Comparison of ENCODE assay signal across 17 mouse cellular contexts in the genomic region with DNA sequence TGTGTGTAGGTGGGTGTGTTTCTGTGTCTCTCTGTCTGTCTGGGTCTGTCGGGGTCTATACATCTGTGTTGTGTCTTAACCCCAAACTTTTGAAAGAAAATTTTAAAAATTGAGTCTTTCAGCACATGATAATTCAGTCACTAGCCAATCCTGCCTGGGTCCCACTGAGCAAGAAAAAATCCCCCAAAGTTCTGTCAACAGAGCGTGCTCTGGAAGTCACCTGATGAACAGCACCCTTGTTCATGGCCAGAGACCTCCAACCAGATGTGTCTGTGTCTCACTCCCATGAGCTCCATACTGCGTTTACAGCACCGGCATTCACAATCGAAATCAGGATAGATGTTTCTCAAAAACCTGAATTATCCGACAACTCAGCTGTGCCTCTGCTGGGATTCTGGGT.
"Had no signal": no experiment of that assay in that cellular context is flagged by ENCODE, and none has a peak within 500 bp of the region (broad histone marks: within the 10 kb centered on the region; RNA-seq: fewer than 3 reads in every experiment).

No protein-coding gene starts in this region.

- H3K27ac ChIP-seq: neural tube, embryonic 12.5 days; neural tube, embryonic 13.5 days; neural tube, embryonic 15.5 days; stomach, embryonic 15.5 days; stomach, postnatal 0 days had no signal

- H3K9me3 ChIP-seq: neural tube, embryonic 12.5 days; neural tube, embryonic 13.5 days; neural tube, embryonic 15.5 days; stomach, embryonic 15.5 days had no signal

- H3K36me3 ChIP-seq: neural tube, embryonic 12.5 days; neural tube, embryonic 13.5 days; neural tube, embryonic 15.5 days; stomach, embryonic 15.5 days had no signal

- H3K27me3 ChIP-seq: neural tube, embryonic 12.5 days; neural tube, embryonic 13.5 days; neural tube, embryonic 15.5 days; stomach, embryonic 15.5 days had no signal

- H3K9ac ChIP-seq: neural tube, embryonic 12.5 days; neural tube, embryonic 13.5 days; neural tube, embryonic 15.5 days; stomach, embryonic 15.5 days had no signal

- DNase-seq: retina, postnatal 1 day; right cerebral cortex, adult 18-20 months; right cerebral cortex, postnatal 14 days; right cerebral cortex, postnatal 25 days; right cerebral cortex, postnatal 4 days; spleen, adult 18-20 months; thymus, adult 18-20 months; thymus, adult 2 months; thymus, postnatal 14 days; thymus, postnatal 25 days; thymus, postnatal 36 days; thymus, postnatal 4 days had no signal

- H3K4me3 ChIP-seq: neural tube, embryonic 12.5 days; neural tube, embryonic 13.5 days; neural tube, embryonic 15.5 days; stomach, embryonic 15.5 days had no signal

- H3K4me1 ChIP-seq: neural tube, embryonic 12.5 days; stomach, embryonic 15.5 days had no signal

- H3K4me2 ChIP-seq: neural tube, embryonic 12.5 days; neural tube, embryonic 13.5 days; neural tube, embryonic 15.5 days; stomach, embryonic 15.5 days had no signal
